ENCODE assay signal across 26 mouse cellular contexts in genomic region chr16:42900328-42900727, GRCm38 (mm10).
"Had no signal": no experiment of that assay in that cellular context is flagged by ENCODE, and none has a peak within 500 bp of the region (broad histone marks: within the 10 kb centered on the region; RNA-seq: fewer than 3 reads in every experiment).

No protein-coding gene starts in this region.

- H3K4me3 ChIP-seq: embryonic facial prominence, embryonic 10.5 days; embryonic facial prominence, embryonic 12.5 days; embryonic facial prominence, embryonic 13.5 days; embryonic facial prominence, embryonic 15.5 days; erythroblast, embryonic 14.5 days; forebrain, embryonic 10.5 days; forebrain, embryonic 12.5 days; forebrain, embryonic 13.5 days; forebrain, embryonic 15.5 days; gastrocnemius, adult 2 months; heart, adult 2 months; heart, embryonic 10.5 days had no signal

- H3K9me3 ChIP-seq: embryonic facial prominence, embryonic 10.5 days; embryonic facial prominence, embryonic 12.5 days; embryonic facial prominence, embryonic 13.5 days; embryonic facial prominence, embryonic 15.5 days; forebrain, embryonic 10.5 days; forebrain, embryonic 12.5 days; forebrain, embryonic 13.5 days; forebrain, embryonic 15.5 days; heart, embryonic 10.5 days had no signal

- H3K27ac ChIP-seq: embryonic facial prominence, embryonic 10.5 days; embryonic facial prominence, embryonic 12.5 days; embryonic facial prominence, embryonic 13.5 days; embryonic facial prominence, embryonic 15.5 days; forebrain, embryonic 10.5 days; forebrain, embryonic 12.5 days; forebrain, embryonic 13.5 days; forebrain, embryonic 15.5 days; gastrocnemius, adult 2 months; heart, adult 2 months; heart, embryonic 10.5 days had no signal

- H3K4me2 ChIP-seq: embryonic facial prominence, embryonic 12.5 days; embryonic facial prominence, embryonic 13.5 days; embryonic facial prominence, embryonic 15.5 days; forebrain, embryonic 12.5 days; forebrain, embryonic 13.5 days; forebrain, embryonic 15.5 days had no signal

- H3K4me1 ChIP-seq: embryonic facial prominence, embryonic 10.5 days; embryonic facial prominence, embryonic 12.5 days; embryonic facial prominence, embryonic 13.5 days; embryonic facial prominence, embryonic 15.5 days; forebrain, embryonic 10.5 days; forebrain, embryonic 12.5 days; forebrain, embryonic 13.5 days; forebrain, embryonic 15.5 days; heart, embryonic 10.5 days had no signal

- ATAC-seq: forebrain, embryonic 13.5 days; forebrain, embryonic 15.5 days; forebrain, embryonic 16.5 days; forebrain, postnatal 0 days had no signal

- H3K27me3 ChIP-seq: embryonic facial prominence, embryonic 12.5 days; embryonic facial prominence, embryonic 13.5 days; embryonic facial prominence, embryonic 15.5 days; forebrain, embryonic 12.5 days; forebrain, embryonic 13.5 days; forebrain, embryonic 15.5 days had no signal

- H3K9ac ChIP-seq: embryonic facial prominence, embryonic 12.5 days; embryonic facial prominence, embryonic 13.5 days; embryonic facial prominence, embryonic 15.5 days; forebrain, embryonic 12.5 days; forebrain, embryonic 13.5 days; forebrain, embryonic 15.5 days; forebrain, postnatal 0 days had no signal

- DNase-seq: cerebellum, adult 9-11 months; cerebellum, postnatal 10 days; cerebellum, postnatal 14 days; cerebellum, postnatal 25 days; cerebellum, postnatal 36 days; embryo, embryonic 11 days; forebrain, postnatal 0 days; gastrocnemius, adult 2 months; gastrocnemius, postnatal 10 days; gastrocnemius, postnatal 14 days; gastrocnemius, postnatal 25 days; gastrocnemius, postnatal 36 days; heart, adult 11 months; heart, adult 18-20 months; heart, adult 2 months had no signal

- H3K36me3 ChIP-seq: embryonic facial prominence, embryonic 10.5 days; embryonic facial prominence, embryonic 12.5 days; embryonic facial prominence, embryonic 13.5 days; embryonic facial prominence, embryonic 15.5 days; forebrain, embryonic 10.5 days; forebrain, embryonic 12.5 days; forebrain, embryonic 15.5 days; heart, embryonic 10.5 days had no signal
